Mouse (Mus musculus) kidney, embryonic 16.5 days (tissue): ENCODE data around the gene Fcgrt. TPM values are rescaled to one million over a fixed set of nuclear protein-coding genes. Genes with fewer than 3 reads are reported as not detected.
A peak's percentile ranks its signal among the peaks of the same experiment; 100 is the strongest.

Source experiments
- ATAC-seq: fragments of 200-750 bp; cut with Nextera tagmentation; 2 replicates; pipeline ENCODE4 v1.8.0; 2017; ENCODE audit warnings: moderate TSS enrichment; ENCODE audit not compliant: low FRiP score, low TSS enrichment
- H3K27ac ChIP-seq: fragments of 300-500 bp; sonication (generic); 2 replicates; pipeline ENCODE4 v1.5.1; 2014; ENCODE audit warnings: low read length
- H3K27me3 ChIP-seq: fragments of 300-500 bp; sonication (generic); 2 replicates; pipeline ENCODE4 v1.6.1; 2014; ENCODE audit warnings: low read length, control low read depth, mixed read lengths; ENCODE audit not compliant: insufficient read depth
- H3K36me3 ChIP-seq: fragments of 300-500 bp; sonication (generic); 2 replicates; pipeline ENCODE4 v1.6.1; 2014; ENCODE audit warnings: low read length, control low read depth, mixed read lengths; ENCODE audit not compliant: insufficient read depth
- H3K4me1 ChIP-seq: fragments of 300-500 bp; sonication (generic); 2 replicates; pipeline ENCODE4 v1.6.1; 2014; ENCODE audit warnings: low read length, control low read depth, mixed read lengths; ENCODE audit not compliant: insufficient read depth
- H3K4me2 ChIP-seq: fragments of 300-500 bp; sonication (generic); replicated peaks from 2 replicates; pipeline ENCODE4 v1.6.1; 2014; ENCODE audit warnings: low read depth, low read length
- H3K4me3 ChIP-seq: fragments of 300-500 bp; sonication (generic); 2 replicates; pipeline ENCODE4 v1.5.1; 2014; ENCODE audit warnings: mild to moderate bottlenecking, low read length
- H3K9ac ChIP-seq: fragments of 300-500 bp; sonication (generic); replicated peaks from 2 replicates; pipeline ENCODE4 v1.6.1; 2014; ENCODE audit warnings: low read length
- H3K9me3 ChIP-seq: fragments of 300-500 bp; sonication (generic); 2 replicates; pipeline ENCODE4 v1.6.1; 2016; ENCODE audit warnings: low read length, control low read depth
- WGBS: fragments of 180-500 bp; shearing (Covaris S2); extraction: QIAGEN DNeasy Blood & Tissue Kit; methylation state at CpG from one replicate; pipeline ENCODE4 v1.1.7; 2014; 5-methylcytosine and 5-hydroxymethylcytosine counted together
- polyA plus RNA-seq: library from polyadenylated mRNA; unstranded; fragments of >200 nt; fragmentation: Nextera tagmentation; extraction: Ambion mirVana; gene quantifications from 2 replicates; pipeline ENCODE4 v1.2.1, GENCODE M21; 2015

The Fcgrt gene
- polyA plus RNA-seq, 1 experiment from 2014 or later, result 114 TPM

DNA sequence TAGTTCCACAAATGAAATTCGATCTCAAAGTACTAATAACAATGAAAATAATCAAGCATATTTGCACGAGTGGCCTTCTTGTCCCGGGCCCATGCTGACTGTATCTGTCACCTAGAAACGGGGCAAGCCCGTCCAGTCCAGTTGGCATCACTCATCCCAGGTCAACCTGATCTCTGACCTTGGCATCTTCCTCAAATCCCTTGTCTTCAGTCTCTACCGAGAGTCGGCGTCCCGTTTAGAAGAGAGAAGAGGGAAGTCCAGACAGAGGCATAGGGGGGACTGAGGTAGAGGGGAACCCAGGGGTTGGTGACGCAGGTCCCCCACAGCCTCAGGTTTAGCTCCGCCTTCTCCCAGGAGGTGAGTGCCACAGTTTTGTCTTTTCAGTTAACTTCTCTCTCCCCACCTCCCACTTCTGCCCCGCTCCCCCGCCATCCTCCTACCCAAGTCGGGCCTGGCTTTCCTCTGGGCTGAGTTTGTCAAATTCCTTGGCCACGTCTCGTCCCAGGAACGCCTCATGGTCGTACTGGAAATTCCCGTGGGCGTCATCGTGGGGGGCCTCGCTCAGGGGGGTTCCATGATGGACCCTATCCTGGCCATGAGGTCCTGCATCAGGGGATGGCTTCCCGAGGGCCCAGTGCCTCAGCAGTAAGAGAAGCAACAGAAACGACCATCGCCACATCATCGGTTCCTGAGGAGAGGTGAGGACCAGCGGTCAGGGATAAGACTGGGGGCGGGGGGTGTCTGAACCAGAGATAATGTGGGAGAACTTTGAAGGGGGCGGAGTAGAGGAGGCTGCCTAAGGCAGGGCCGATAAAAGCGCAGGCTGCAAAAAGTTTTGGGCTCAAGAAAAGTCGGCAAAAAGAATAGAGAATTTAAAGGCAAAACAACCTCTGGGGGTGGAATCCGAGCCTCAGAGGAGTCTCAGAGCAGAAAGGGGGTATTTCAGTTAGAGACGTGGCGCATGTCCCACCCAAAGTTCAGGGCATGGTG lies 12.4 kb downstream of the Fcgrt start:
- no peaks in the 10 kb centered on the region for H3K9me3 ChIP-seq
- peaks cover 31% of the 10 kb centered on the region for H3K4me1 ChIP-seq
- ATAC-seq, result peak; percentile 47
- H3K4me2 ChIP-seq, result peak overlapping the region; percentile 81
- H3K9ac ChIP-seq, result peak overlapping the region; percentile 85
- H3K4me3 ChIP-seq, result peak overlapping the region; percentile 67
- 6% methylated on average over 35 of the region's 35 CpGs for WGBS
- H3K27me3 ChIP-seq, result no peaks in the 10 kb centered on the region
- peak overlapping the region; percentile 90 for H3K27ac ChIP-seq
- H3K36me3 ChIP-seq, result peaks cover 30% of the 10 kb centered on the region

DNA sequence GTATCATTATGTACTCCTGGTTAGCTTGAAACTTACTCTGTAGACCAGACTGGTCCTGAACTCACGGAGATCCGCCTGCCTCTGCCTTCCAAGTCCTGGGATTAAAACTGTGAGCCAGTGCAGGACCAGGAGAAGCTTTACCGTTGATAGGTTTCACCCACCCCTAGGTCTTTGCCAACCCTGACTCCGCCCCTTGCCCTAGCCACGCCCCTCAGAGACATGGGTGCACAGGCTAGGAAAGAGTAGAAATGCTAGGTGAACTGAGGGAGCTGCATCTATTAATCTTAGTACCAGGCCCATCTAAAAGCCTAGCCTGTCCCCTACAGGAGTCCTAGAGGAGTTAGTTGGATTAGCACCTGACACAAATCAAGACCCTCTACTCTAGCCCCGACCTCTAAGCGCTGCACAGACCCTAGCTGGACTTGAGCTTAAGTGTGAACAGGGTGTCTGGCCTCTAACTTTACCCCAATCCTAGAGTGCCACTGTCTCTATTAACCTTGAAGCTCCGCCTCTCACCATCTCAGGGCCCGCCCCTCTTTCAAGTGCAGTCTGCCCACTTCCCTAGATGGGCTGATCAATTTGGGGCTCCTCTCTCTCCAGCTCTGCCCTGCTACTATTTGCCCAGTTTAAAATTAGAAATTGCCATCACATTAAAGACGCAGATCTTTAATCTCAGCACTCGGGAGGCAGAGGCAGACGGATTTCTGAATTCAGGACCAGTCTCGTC lies 13.2 kb downstream of the Fcgrt start:
- H3K27ac ChIP-seq, result peak overlapping the region; percentile 90; the same call in 1 of the 2 replicates
- no peaks in the 10 kb centered on the region for H3K27me3 ChIP-seq
- H3K9ac ChIP-seq, result peak overlapping the region; percentile 85
- H3K9me3 ChIP-seq, result no peaks in the 10 kb centered on the region
- peaks cover 31% of the 10 kb centered on the region for H3K4me1 ChIP-seq
- H3K36me3 ChIP-seq, result peaks cover 39% of the 10 kb centered on the region
- no peak for ATAC-seq
- 76% methylated on average over 13 of the region's 13 CpGs for WGBS
- H3K4me3 ChIP-seq, result peak overlapping the region; percentile 67
- H3K4me2 ChIP-seq, result peak overlapping the region; percentile 81

DNA sequence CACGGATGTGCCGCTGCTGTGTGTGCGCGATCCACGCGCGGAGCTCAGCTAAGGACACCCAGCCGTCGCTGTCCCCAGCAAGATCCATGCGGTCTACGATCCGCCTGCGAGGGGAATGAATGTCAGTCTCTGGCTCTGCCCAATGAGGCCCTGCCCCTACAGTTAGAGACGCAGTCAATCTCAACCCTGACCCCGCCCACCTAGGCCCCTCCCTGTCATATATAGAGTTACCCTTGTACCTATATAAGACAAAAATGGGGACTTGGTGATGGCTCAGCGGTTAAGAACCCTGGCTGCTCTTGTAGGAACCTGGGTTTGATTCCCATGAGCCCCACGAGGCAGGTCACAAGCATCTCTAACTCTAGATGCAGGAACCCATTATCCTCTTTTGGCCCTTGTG lies 15.1 kb downstream of the Fcgrt start:
- ATAC-seq, result no peak

DNA sequence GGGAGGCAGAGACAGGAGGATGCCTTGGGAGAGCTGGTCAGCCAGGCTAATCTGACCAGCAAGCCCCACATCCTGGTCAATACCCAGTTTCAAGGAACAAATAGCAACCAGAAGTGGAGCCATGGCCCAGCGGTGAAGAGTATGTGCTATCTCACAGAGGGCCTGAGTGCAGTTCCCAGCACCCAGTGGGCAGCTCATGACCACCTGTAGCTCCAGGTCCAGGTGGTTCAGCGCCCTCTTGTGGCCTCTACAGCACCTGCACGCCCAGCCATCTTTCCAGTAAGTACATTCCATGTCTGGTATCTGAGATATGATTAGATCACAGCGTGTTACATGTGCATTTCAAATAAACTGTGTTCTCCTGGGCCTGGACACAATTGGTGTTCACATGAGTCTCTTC lies 17.6 kb downstream of the Fcgrt start:
- ATAC-seq, result no peak
- 82% methylated on average over 4 of the region's 4 CpGs for WGBS
- Histone ChIP-seq H3K9me3 (no peaks in the 10 kb centered on the region), H3K4me1 (peaks cover 12% of the 10 kb centered on the region), H3K4me2 (no peak overlapping the region), H3K9ac (no peak overlapping the region), H3K36me3 (peaks cover 69% of the 10 kb centered on the region), H3K27ac (no peak overlapping the region), H3K27me3 (no peaks in the 10 kb centered on the region), H3K4me3 (no peak overlapping the region)

More for the DNA sequence above, 15.1 kb downstream of the Fcgrt start:
- peaks cover 55% of the 10 kb centered on the region for H3K36me3 ChIP-seq
- H3K4me2 ChIP-seq, result no peak overlapping the region
- H3K9ac ChIP-seq, result no peak overlapping the region
- no peak overlapping the region for H3K4me3 ChIP-seq
- H3K4me1 ChIP-seq, result peaks cover 16% of the 10 kb centered on the region
- H3K27ac ChIP-seq, result no peak overlapping the region
- WGBS, result 90% methylated on average over 17 of the region's 17 CpGs
- no peaks in the 10 kb centered on the region for H3K27me3 ChIP-seq
- no peaks in the 10 kb centered on the region for H3K9me3 ChIP-seq

DNA sequence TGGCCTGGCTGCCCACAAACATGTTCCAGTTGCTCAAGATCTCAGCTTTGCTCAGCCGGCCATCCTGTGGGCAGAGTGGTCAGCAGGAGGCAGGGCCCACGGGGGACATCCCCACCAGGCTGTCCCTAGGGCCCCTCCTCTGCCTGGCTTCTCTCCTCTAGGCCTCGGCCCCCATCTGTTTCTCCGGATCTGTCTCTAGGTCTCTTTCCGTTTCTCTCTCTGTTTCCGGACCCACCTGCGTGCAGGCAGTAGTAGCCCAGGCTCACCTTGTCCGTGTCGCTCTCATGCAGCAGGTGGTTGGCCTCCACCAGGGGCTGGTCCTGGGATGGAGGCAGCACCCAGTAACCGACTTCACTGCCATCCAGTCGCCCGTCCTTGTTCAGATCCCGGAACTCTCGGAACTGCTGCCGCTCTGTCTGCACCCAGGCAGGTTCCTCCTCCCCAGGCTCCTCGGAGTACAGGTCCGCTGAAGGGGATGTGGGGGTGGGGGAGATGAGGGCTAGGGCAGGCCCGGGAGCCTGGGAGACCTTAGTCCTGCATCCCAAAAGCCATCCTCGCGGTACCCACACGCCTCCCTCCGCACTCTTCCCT lies 20.3 kb downstream of the Fcgrt start:
- H3K9me3 ChIP-seq, result no peaks in the 10 kb centered on the region
- WGBS, result 80% methylated on average over 22 of the region's 22 CpGs
- no peak overlapping the region for H3K4me3 ChIP-seq
- no peaks in the 10 kb centered on the region for H3K27me3 ChIP-seq
- H3K36me3 ChIP-seq, result peaks cover 61% of the 10 kb centered on the region
- no peak for ATAC-seq
- peaks cover 8% of the 10 kb centered on the region; the same call in 1 of the 2 replicates for H3K4me1 ChIP-seq
- no peak overlapping the region for H3K27ac ChIP-seq
- H3K9ac ChIP-seq, result peak overlapping the region; percentile 22; the same call in 1 of the 2 replicates
- no peak overlapping the region for H3K4me2 ChIP-seq

GRCm38 (mm10) chr7:45082401-45083299 lies 21.0 kb downstream of the Fcgrt start:
- H3K9me3 ChIP-seq, result no peaks in the 10 kb centered on the region
- no peak overlapping the region for H3K4me2 ChIP-seq
- H3K4me1 ChIP-seq, result peaks cover 8% of the 10 kb centered on the region; the same call in 1 of the 2 replicates
- ATAC-seq, result peak; percentile 27; the same call in 1 of the 2 replicates
- H3K9ac ChIP-seq, result 0 out of 2 replicates have a peak overlapping the region, but pooled peaks have one; percentile 29
- 66% methylated on average over 25 of the region's 25 CpGs for WGBS
- no peaks in the 10 kb centered on the region for H3K27me3 ChIP-seq
- no peak overlapping the region for H3K4me3 ChIP-seq
- H3K36me3 ChIP-seq, result peaks cover 54% of the 10 kb centered on the region
- H3K27ac ChIP-seq, result peak overlapping the region; percentile 81

DNA sequence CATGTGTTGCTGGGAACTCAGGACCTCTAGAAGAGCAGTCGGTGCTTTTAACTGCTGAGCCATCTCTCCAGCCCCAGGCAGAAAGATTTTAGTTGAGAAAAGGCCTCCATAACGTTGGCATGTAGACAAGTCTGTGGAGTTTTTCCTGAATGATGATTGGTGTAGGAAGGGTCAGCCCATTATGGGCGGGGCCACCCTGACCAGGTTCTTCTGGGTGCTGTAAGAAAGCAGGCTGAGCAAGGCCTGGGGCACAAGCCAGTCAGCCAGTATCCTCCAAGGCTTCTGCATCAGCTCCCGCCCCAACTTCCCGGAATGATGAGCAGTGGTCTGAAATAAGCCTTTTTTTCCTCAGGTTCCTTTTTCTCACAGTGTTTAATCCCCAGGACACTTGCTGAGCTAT lies 22.6 kb downstream of the Fcgrt start:
- peaks cover 52% of the 10 kb centered on the region for H3K36me3 ChIP-seq
- WGBS, result 61% methylated on average over 5 of the region's 5 CpGs

GRCm38 (mm10) chr7:45079856-45080255 lies 23.8 kb downstream of the Fcgrt start:
- peaks cover 50% of the 10 kb centered on the region for H3K36me3 ChIP-seq
- no peak overlapping the region for H3K27ac ChIP-seq
- H3K4me1 ChIP-seq, result peaks cover 15% of the 10 kb centered on the region
- H3K27me3 ChIP-seq, result no peaks in the 10 kb centered on the region
- ATAC-seq, result peak; percentile 24
- WGBS, result 2% methylated on average over 10 of the region's 10 CpGs
- H3K9ac ChIP-seq, result no peak overlapping the region
- no peak overlapping the region for H3K4me3 ChIP-seq
- no peak overlapping the region for H3K4me2 ChIP-seq
- no peaks in the 10 kb centered on the region for H3K9me3 ChIP-seq

More for the DNA sequence above, 22.6 kb downstream of the Fcgrt start:
- Histone ChIP-seq H3K9ac (no peak overlapping the region), H3K4me1 (peaks cover 8% of the 10 kb centered on the region), H3K27me3 (no peaks in the 10 kb centered on the region), H3K4me2 (no peak overlapping the region), H3K4me3 (no peak overlapping the region), H3K9me3 (no peaks in the 10 kb centered on the region), H3K27ac (no peak overlapping the region)
- ATAC-seq, result no peak

- WGBS, result 38% methylated on average over 9 of the region's 9 CpGs
- Histone ChIP-seq H3K27ac (no peak overlapping the region), H3K9me3 (no peaks in the 10 kb centered on the region), H3K4me2 (no peak overlapping the region), H3K9ac (no peak overlapping the region), H3K36me3 (peaks cover 52% of the 10 kb centered on the region), H3K27me3 (no peaks in the 10 kb centered on the region), H3K4me3 (no peak overlapping the region), H3K4me1 (peaks cover 15% of the 10 kb centered on the region)
- no peak for ATAC-seq
Observed at GRCm38 (mm10) chr7:45078513-45078912, 25.1 kb downstream of the Fcgrt start.
